In genomic region chr7:138505205-138505604, GRCm38 (mm10) we compare ENCODE assay signal across 17 mouse cellular contexts.
DNase-seq lines count a peak whose midpoint lies in the region.
"Had no signal": no experiment of that assay in that cellular context is flagged by ENCODE, and none has a peak within 500 bp of the region (broad histone marks: within the 10 kb centered on the region; RNA-seq: fewer than 3 reads in every experiment).

No protein-coding gene starts in this region.

- 64% methylated on average over 2 of the region's 2 CpGs for WGBS in heart, embryonic 10.5 days

- H3K27ac ChIP-seq in heart, embryonic 10.5 days, result no peak overlapping the region
- H3K27ac ChIP-seq: embryonic facial prominence, embryonic 10.5 days; embryonic facial prominence, embryonic 12.5 days; forebrain, embryonic 13.5 days; forebrain, embryonic 15.5 days had no signal

- no peaks in the 10 kb centered on the region for H3K27me3 ChIP-seq in heart, embryonic 10.5 days (ENCODE audit: insufficient read depth, poor library complexity, severe bottlenecking)
- H3K27me3 ChIP-seq: embryonic facial prominence, embryonic 12.5 days; forebrain, embryonic 13.5 days; forebrain, embryonic 15.5 days had no signal

- peak; percentile 11 for DNase-seq in adrenal gland, adult 8-10 months
- no peak for DNase-seq in adrenal gland, postnatal 25 days
- peak; percentile 75 for DNase-seq in heart, adult 11 months
- DNase-seq in heart, embryonic 10.5 days (ENCODE audit: low spot score), result no peak
- peak; percentile 9 for DNase-seq in heart, postnatal 4 days
- DNase-seq in heart, adult 18-20 months, result no peak
- DNase-seq in testis, postnatal 14 days (ENCODE audit: low spot score), result no peak
- DNase-seq: cerebellum, adult 11-12 months; cerebellum, adult 2 months; cerebellum, adult 9-10 months; cerebellum, postnatal 10 days; cerebellum, postnatal 25 days; forebrain, postnatal 0 days had no signal

- H3K4me1 ChIP-seq in heart, embryonic 10.5 days, result no peaks in the 10 kb centered on the region
- H3K4me1 ChIP-seq: embryonic facial prominence, embryonic 10.5 days; embryonic facial prominence, embryonic 12.5 days had no signal

- H3K9me3 ChIP-seq in heart, embryonic 10.5 days, result no peaks in the 10 kb centered on the region
- H3K9me3 ChIP-seq: embryonic facial prominence, embryonic 10.5 days; embryonic facial prominence, embryonic 12.5 days; forebrain, embryonic 15.5 days had no signal

- H3K36me3 ChIP-seq in heart, embryonic 10.5 days, result no peaks in the 10 kb centered on the region
- H3K36me3 ChIP-seq: embryonic facial prominence, embryonic 10.5 days; embryonic facial prominence, embryonic 12.5 days; forebrain, embryonic 15.5 days had no signal

- no peak overlapping the region for H3K4me3 ChIP-seq in heart, embryonic 10.5 days
- H3K4me3 ChIP-seq: embryonic facial prominence, embryonic 10.5 days; embryonic facial prominence, embryonic 12.5 days; forebrain, embryonic 13.5 days; forebrain, embryonic 15.5 days had no signal

Comparison
In these comparisons a context has a peak if more than half of its experiments do, and no peak if none do; other contexts are left out.
1. DNase-seq: peak in adrenal gland, adult 8-10 months (single experiment), heart, adult 11 months (single experiment) and heart, postnatal 4 days (single experiment); none in adrenal gland, postnatal 25 days (single experiment), heart, embryonic 10.5 days (single experiment), heart, adult 18-20 months (0 of 2) and testis, postnatal 14 days (single experiment).